Mouse (Mus musculus) erythroid progenitor cell, adult 5-6 weeks (primary cell): Measurements from ENCODE around the gene Nfix. TPM values are rescaled to one million over a fixed set of nuclear protein-coding genes. Genes with fewer than 3 reads are reported as not detected.
"Not testable (repeated sequence)": the region's sequence is repeated elsewhere in the genome, so short reads cannot be mapped to it uniquely, and the experiment has no call there.

Source experiments
- ATAC-seq: replicated peaks from 2 replicates; pipeline ENCODE4 v1.8.0; 2016; ENCODE audit warnings: moderate number of reproducible peaks, mild to moderate bottlenecking, moderate TSS enrichment, inconsistent platforms; ENCODE audit not compliant: poor library complexity, low FRiP score, severe bottlenecking
- total RNA-seq, 2 experiments: library from RNA; stranded (forward) in 1 of 2; stranded (reverse) in 1 of 2; fragments of 150-400 nt in 1 of 2; fragments of 186-747, 209-891 nt in 1 of 2; gene quantifications; 2 replicates each; pipeline versions ENCODE4 v1.2.3 to v1.2.4; 2015 to 2017; ENCODE audit warnings: low replicate concordance in 2 of 2

The Nfix gene
- total RNA-seq, 2 experiments from 2014 or later = 36.8 to 53.7 TPM

- peak; percentile 77 for ATAC-seq
These were observed 110.8 kb downstream of the Nfix start for GRCm38 (mm10) chr8:84689091-84689915.

GRCm38 (mm10) chr8:84687705-84688100 lies 112.4 kb downstream of the Nfix start, which contains the start of gene Nacc1:
TSS of gene Nacc1 (minus strand) at chr8:84687862.
- peak; percentile 84 for ATAC-seq

GRCm38 (mm10) chr8:84687003-84687704 lies 113.0 kb downstream of the Nfix start:
- ATAC-seq = no peak

GRCm38 (mm10) chr8:84686191-84687002 lies 113.7 kb downstream of the Nfix start, which contains the start of gene Trmt1:
TSS of gene Trmt1 (plus strand) at chr8:84686307.
- ATAC-seq = peak; percentile 57

- ATAC-seq = no peak
These were observed 115.6 kb downstream of the Nfix start for GRCm38 (mm10) chr8:84684537-84684936.

- no peak for ATAC-seq
These were observed 117.9 kb downstream of the Nfix start for GRCm38 (mm10) chr8:84682257-84682656.

GRCm38 (mm10) chr8:84681476-84681875 lies 118.7 kb downstream of the Nfix start:
- ATAC-seq = no peak

GRCm38 (mm10) chr8:84677305-84677704 lies 122.8 kb downstream of the Nfix start:
- ATAC-seq = no peak

GRCm38 (mm10) chr8:84670295-84671006 lies 129.7 kb downstream of the Nfix start:
- not testable (repeated sequence) for ATAC-seq

- no peak for ATAC-seq
These were observed 131.2 kb downstream of the Nfix start for GRCm38 (mm10) chr8:84668731-84669485.

GRCm38 (mm10) chr8:84668081-84668480 lies 132.1 kb downstream of the Nfix start:
- no peak for ATAC-seq

- ATAC-seq = 0 out of 2 replicates have a peak, but pooled peaks have one; percentile 1
These were observed 134.7 kb downstream of the Nfix start for GRCm38 (mm10) chr8:84665385-84665893.

- ATAC-seq = peak; percentile 68
These were observed 135.4 kb downstream of the Nfix start for GRCm38 (mm10) chr8:84664566-84665384.

- peak; percentile 65 for ATAC-seq
These were observed 136.4 kb downstream of the Nfix start for GRCm38 (mm10) chr8:84663483-84664327.

GRCm38 (mm10) chr8:84662581-84663065 lies 137.5 kb downstream of the Nfix start, which contains the start of gene Ier2:
TSS of gene Ier2 (minus strand) at chr8:84662852.
- ATAC-seq = peak; percentile 69

- 0 out of 2 replicates have a peak, but pooled peaks have one; percentile 0 for ATAC-seq
These were observed 138.1 kb downstream of the Nfix start for GRCm38 (mm10) chr8:84661961-84662571.
